Mouse (Mus musculus): ENCODE results near the gene Bend4. TPM values are rescaled to one million over a fixed set of nuclear protein-coding genes. Genes with fewer than 3 reads are reported as not detected.

Bend4 gene
- polyA plus RNA-seq, 1 experiment = 9.3 TPM

DNA sequence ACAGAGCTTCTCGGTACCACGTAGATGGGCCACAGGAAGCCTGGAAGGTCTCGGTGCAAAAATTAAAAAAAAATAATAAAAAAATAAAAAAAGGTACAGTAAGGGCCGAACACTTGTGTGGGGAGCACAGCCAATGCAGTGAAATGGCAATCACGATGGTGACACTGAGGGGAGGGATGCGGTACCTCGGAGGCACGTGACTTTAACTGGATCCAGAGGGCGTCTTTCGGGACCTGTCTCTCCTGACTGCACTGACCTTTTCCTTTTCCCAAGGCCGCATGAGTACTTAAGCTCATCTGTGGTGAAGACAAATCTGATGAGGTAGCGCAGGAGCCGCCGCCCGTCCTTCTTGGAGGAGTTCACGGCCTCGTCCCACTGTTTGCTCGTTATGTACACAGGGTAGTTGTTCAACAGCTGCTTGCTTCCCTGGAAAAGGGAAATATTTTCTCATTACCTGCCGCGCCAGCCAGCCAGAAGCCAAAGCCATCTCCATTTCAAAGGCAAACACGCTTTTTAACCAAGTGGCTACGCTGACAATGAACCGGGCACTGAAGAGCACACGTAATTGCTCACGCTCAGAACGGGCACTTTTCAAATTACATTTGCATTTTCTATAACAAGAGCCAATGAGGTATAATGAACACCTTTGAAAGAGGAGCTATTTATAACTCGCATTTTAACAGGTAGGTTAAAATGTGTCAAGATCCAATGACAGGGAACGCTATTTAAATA lies 28.1 kb downstream of the Bend4 start:
- H3K4me1 ChIP-seq (ENCODE audit: control insufficient read depth, insufficient read depth, low read length) = peaks cover 25% of the 10 kb centered on the region
- no peak overlapping the region for H3K4me3 ChIP-seq (ENCODE audit: insufficient read depth, low read length)
- no peak overlapping the region for H3K27ac ChIP-seq (ENCODE audit: insufficient read depth, low read depth, low read length)
- no peak for TF ChIP-seq CTCF (IDR thresholded peaks at IDR 0.05; ENCODE audit: low read depth, low read length)
- no peak for TF ChIP-seq POLR2A (IDR thresholded peaks at IDR 0.05; ENCODE audit: borderline replicate concordance, low read depth, low read length)

DNA sequence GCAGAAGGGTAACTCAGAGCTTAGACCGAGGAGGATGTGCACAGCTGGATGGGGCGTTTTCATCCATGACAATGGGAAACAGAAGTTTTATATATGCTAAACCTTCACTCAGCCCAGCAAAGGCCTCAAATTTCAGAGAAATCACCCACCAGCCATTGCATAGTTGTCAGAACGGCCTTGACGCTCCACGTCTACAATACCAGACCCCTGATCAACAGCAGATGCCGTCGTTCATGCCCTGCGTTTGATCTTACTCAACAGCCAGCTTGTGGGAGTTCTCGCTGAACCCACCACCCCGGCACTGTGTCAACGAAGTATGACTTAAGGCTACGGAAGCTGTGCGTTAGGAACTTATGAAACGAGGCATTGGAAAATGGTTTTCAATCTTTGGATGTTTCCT lies 30.9 kb downstream of the Bend4 start:
- TF ChIP-seq CTCF (IDR thresholded peaks at IDR 0.05; ENCODE audit: low read depth, low read length) = no peak
- TF ChIP-seq POLR2A (IDR thresholded peaks at IDR 0.05; ENCODE audit: borderline replicate concordance, low read depth, low read length) = no peak
- Histone ChIP-seq H3K4me1 (ENCODE audit: control insufficient read depth, insufficient read depth, low read length) (peaks cover 22% of the 10 kb centered on the region), H3K27ac (ENCODE audit: insufficient read depth, low read depth, low read length) (no peak overlapping the region), H3K4me3 (ENCODE audit: insufficient read depth, low read length) (no peak overlapping the region)

DNA sequence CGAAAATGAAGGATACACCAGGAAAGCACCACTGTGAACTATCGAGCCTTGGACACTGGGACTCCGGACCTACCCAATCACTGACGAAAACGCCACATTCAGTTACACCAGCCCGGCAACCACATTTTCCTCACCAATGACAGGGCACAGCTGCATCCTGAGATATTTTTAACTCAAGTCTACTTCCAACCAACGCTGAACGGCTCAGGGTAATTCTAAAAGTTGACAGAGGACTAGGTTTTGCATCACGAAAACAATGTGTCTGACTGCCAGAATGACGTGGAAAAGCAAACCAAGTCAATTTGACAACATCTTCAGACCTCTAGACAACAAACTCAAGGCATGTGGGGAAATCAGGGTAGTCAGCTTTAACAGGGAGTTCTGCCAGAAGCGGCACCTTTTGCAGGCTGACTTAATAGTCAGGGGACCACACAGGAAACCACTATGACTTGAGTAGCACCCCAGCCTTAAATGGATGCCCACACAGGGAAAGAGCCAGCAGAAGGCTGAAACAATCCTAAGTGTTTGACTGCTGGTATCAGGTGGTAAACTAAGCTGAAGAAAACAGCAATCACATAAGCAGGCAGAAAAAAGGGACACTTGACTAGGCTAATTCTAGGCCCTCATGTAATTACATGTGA lies 32.8 kb downstream of the Bend4 start:
- Histone ChIP-seq H3K27ac (ENCODE audit: insufficient read depth, low read depth, low read length) (peak overlapping the region; percentile 52), H3K4me3 (ENCODE audit: insufficient read depth, low read length) (peak overlapping the region; percentile 22; the same call in 1 of the 2 replicates), H3K4me1 (ENCODE audit: control insufficient read depth, insufficient read depth, low read length) (peaks cover 22% of the 10 kb centered on the region)
- TF ChIP-seq POLR2A (IDR thresholded peaks at IDR 0.05; ENCODE audit: borderline replicate concordance, low read depth, low read length) (no peak), CTCF (IDR thresholded peaks at IDR 0.05; ENCODE audit: low read depth, low read length) (no peak)

DNA sequence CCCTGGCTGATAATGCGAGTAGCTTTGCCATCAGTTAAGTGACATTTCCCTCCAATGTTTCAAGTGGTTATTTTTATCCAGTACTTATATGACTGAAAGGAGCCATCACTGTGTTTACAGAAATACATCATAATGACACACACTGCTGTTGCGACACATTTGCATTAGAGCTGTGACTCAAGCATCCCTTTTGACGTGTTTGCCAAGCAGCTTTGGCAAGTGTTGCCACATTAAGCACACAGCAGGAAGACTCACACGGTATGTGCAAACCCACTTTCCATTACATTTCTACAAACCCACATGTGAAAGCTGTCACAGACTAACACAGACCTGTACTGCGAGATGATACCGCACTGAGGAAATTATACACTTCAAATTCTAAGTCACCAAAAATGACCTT lies 34.2 kb downstream of the Bend4 start:
- Histone ChIP-seq H3K4me3 (ENCODE audit: insufficient read depth, low read length) (no peak overlapping the region), H3K27ac (ENCODE audit: insufficient read depth, low read depth, low read length) (no peak overlapping the region), H3K4me1 (ENCODE audit: control insufficient read depth, insufficient read depth, low read length) (peaks cover 22% of the 10 kb centered on the region)
- TF ChIP-seq CTCF (IDR thresholded peaks at IDR 0.05; ENCODE audit: low read depth, low read length) (no peak), POLR2A (IDR thresholded peaks at IDR 0.05; ENCODE audit: borderline replicate concordance, low read depth, low read length) (no peak)

DNA sequence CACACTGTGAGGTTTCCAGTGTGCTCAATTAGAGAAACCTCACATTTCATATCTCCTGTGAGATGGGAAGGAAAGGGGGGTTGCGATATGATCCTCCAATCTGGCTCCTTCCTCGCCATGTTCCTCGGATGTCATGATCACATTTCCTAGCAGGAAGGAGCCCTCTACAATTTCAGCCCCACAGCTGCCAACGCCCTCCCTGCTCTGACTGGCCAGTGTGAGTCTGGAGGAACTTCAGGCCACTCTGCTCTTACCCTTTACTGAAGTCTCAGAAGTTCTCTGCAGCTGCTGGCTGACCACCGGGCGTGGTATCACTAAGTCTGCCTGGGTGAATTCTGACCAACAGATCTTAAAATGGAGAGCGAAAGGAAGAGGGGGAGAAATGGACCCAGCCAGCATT lies 45.6 kb downstream of the Bend4 start:
- TF ChIP-seq POLR2A (IDR thresholded peaks at IDR 0.05; ENCODE audit: borderline replicate concordance, low read depth, low read length) (no peak), CTCF (IDR thresholded peaks at IDR 0.05; ENCODE audit: low read depth, low read length) (no peak)
- H3K4me1 ChIP-seq (ENCODE audit: control insufficient read depth, insufficient read depth, low read length) = no peaks in the 10 kb centered on the region
- H3K27ac ChIP-seq (ENCODE audit: insufficient read depth, low read depth, low read length) = no peak overlapping the region
- no peak overlapping the region for H3K4me3 ChIP-seq (ENCODE audit: insufficient read depth, low read length)

DNA sequence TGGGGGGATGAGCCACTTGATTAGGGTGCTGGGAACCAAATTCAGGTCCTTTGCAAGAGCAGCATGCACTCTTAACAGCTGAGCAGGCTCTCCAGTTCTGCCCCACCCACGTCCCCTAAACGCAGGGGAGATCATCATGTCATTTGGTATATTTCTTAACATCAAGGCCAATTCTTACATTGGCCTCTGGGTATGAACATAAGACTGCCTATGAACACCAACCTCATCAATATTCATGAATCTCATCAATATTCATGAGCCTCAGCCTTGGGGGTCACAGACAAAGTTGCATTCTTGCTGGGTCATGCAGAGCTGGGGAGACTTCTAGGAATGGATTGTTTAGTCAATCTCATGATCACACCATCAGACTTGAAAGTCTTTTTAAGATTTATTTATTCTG lies 46.4 kb downstream of the Bend4 start:
- Histone ChIP-seq H3K4me3 (ENCODE audit: insufficient read depth, low read length) (no peak overlapping the region), H3K4me1 (ENCODE audit: control insufficient read depth, insufficient read depth, low read length) (no peaks in the 10 kb centered on the region), H3K27ac (ENCODE audit: insufficient read depth, low read depth, low read length) (no peak overlapping the region)
- TF ChIP-seq POLR2A (IDR thresholded peaks at IDR 0.05; ENCODE audit: borderline replicate concordance, low read depth, low read length) (no peak), CTCF (IDR thresholded peaks at IDR 0.05; ENCODE audit: low read depth, low read length) (no peak)

DNA sequence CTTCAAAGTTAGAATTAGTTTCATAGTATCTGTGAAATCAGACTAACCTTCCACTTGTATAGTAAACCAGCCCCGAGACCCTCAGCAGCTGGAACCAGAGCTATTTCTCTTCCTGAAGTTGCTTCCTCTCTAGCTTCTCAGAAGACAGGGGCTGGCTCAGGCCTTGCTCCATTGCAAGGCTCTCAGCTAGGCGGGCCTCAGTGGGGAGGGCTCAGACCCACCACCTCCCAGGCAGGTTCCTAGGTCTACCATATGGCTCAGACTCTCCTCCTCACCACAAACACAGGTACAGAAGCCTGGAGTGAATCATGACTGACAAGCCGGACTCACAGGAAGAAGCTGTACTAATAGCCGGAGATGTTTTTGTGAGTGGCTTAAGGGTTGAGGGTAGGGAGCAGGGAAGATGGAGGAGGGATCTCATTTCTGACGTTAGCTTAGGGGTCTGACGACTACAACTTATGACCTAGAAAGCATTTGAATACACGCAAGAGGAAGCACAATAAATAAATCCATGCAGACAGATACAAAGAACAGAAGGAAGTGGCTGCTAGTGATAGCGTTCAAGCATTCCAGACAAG lies 51.0 kb downstream of the Bend4 start:
- no peaks in the 10 kb centered on the region for H3K4me1 ChIP-seq (ENCODE audit: control insufficient read depth, insufficient read depth, low read length)
- H3K27ac ChIP-seq (ENCODE audit: insufficient read depth, low read depth, low read length) = no peak overlapping the region
- no peak overlapping the region for H3K4me3 ChIP-seq (ENCODE audit: insufficient read depth, low read length)
- no peak for TF ChIP-seq CTCF (IDR thresholded peaks at IDR 0.05; ENCODE audit: low read depth, low read length)
- no peak for TF ChIP-seq POLR2A (IDR thresholded peaks at IDR 0.05; ENCODE audit: borderline replicate concordance, low read depth, low read length)

DNA sequence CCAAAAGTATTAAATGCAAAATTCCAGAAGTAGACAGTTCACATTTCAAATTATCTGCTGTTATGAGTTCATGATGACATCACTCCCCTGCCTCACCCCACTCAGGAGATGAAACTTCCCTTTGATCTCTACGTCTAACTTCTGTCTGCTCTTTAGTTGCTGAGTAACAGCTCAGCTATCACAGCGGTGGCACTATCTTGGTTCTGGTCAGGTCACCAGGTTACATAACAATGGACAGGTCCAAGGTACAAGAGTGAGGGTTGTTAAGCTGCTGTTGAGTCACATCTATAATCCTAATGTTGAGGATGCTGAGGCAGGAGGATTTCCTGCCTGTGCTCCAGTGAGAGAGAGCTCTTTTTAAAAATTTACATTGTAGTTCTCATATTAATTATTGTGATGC lies 65.2 kb downstream of the Bend4 start:
- H3K4me1 ChIP-seq (ENCODE audit: control insufficient read depth, insufficient read depth, low read length) = no peaks in the 10 kb centered on the region; the same call in 1 of the 2 replicates
- no peak overlapping the region for H3K27ac ChIP-seq (ENCODE audit: insufficient read depth, low read depth, low read length)
- TF ChIP-seq CTCF (IDR thresholded peaks at IDR 0.05; ENCODE audit: low read depth, low read length) = no peak
- TF ChIP-seq POLR2A (IDR thresholded peaks at IDR 0.05; ENCODE audit: borderline replicate concordance, low read depth, low read length) = no peak
- H3K4me3 ChIP-seq (ENCODE audit: insufficient read depth, low read length) = no peak overlapping the region

DNA sequence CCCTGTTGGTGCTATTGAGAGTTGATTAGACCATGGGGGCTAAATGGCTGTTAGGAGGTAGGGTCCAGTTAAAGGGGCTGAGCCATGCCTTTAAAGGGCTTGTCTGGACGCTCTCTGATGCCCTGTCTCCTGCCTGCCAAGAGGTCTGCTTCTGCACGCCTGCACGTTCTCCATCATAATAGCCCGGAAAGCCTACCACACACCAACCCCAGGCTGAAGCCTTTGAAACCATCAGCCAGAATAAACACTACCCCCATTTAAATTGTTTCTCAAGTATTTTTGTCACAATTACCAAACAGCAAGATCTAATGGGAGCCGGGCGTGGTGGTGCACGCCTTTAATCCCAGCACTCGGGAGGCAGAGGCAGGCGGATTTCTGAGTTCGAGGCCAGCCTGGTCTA lies 65.8 kb downstream of the Bend4 start:
- Histone ChIP-seq H3K27ac (ENCODE audit: insufficient read depth, low read depth, low read length) (no peak overlapping the region), H3K4me1 (ENCODE audit: control insufficient read depth, insufficient read depth, low read length) (no peaks in the 10 kb centered on the region; the same call in 1 of the 2 replicates), H3K4me3 (ENCODE audit: insufficient read depth, low read length) (no peak overlapping the region)
- TF ChIP-seq POLR2A (IDR thresholded peaks at IDR 0.05; ENCODE audit: borderline replicate concordance, low read depth, low read length) = no peak
- TF ChIP-seq CTCF (IDR thresholded peaks at IDR 0.05; ENCODE audit: low read depth, low read length) = no peak

DNA sequence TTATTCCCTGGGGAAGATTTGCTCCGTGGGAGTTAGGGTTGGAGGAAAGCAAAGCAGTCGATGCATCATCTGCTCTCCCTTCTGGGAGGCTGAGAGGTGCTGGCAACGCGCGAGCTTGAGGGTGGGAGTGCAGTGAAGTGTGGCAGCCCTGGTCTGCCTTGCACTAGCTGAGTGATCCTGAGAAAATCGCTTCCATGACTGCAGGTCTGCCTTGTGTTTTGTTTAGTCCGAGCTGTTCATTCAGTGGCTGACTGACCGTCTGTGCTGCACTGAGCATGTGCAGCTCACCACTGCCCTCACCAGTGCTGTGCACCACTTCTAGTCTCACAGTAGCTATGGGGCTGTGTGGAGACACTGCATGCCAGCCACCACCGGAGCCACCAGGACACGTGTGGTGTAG lies 79.2 kb downstream of the Bend4 start:
- Histone ChIP-seq H3K4me3 (ENCODE audit: insufficient read depth, low read length) (no peak overlapping the region), H3K4me1 (ENCODE audit: control insufficient read depth, insufficient read depth, low read length) (no peaks in the 10 kb centered on the region), H3K27ac (ENCODE audit: insufficient read depth, low read depth, low read length) (no peak overlapping the region)
- TF ChIP-seq POLR2A (IDR thresholded peaks at IDR 0.05; ENCODE audit: borderline replicate concordance, low read depth, low read length) = no peak
- TF ChIP-seq CTCF (IDR thresholded peaks at IDR 0.05; ENCODE audit: low read depth, low read length) = no peak

All from bone marrow macrophage, adult 2 months (primary cell).